Mouse (Mus musculus): ENCODE measurements around the gene Arfgap3. TPM values are rescaled to one million over a fixed set of nuclear protein-coding genes. Genes with fewer than 3 reads are reported as not detected.

Arfgap3 gene
- polyA plus RNA-seq (2012; rRNA removed): 19.9 and 21.5 TPM in 2 replicates

GRCm38 (mm10) chr15:83349954-83350711, at the start of gene Arfgap3:
TSS of gene Arfgap3 (minus strand) at chr15:83350247.
- peak within 1 kb of the TSS; percentile 51; the same call in 1 of the 2 replicates for H3K27ac ChIP-seq (ENCODE audit: insufficient read depth, low read length)
- H3K4me1 ChIP-seq (ENCODE audit: control insufficient read depth, insufficient read depth, low read length): peaks cover 10% of the 10 kb centered on the region
- TF ChIP-seq POLR2A (IDR thresholded peaks at IDR 0.05; ENCODE audit: borderline replicate concordance, insufficient read depth, low read length) (peak; percentile 34; the same call in 1 of the 2 replicates), CTCF (IDR thresholded peaks at IDR 0.05; ENCODE audit: borderline replicate concordance, insufficient read depth, low read depth, low read length) (no peak)
- DNase-seq: peak; percentile 91 to 93
- WGBS: under 1% methylated on average over 59 of the region's 60 CpGs
- H3K27me3 ChIP-seq (ENCODE audit: control insufficient read depth, insufficient read depth, low read length): no peaks in the 10 kb centered on the region
- H3K4me3 ChIP-seq (replicated peaks; ENCODE audit: insufficient read depth, low read depth, low read length): peak within 1 kb of the TSS; percentile 73

GRCm38 (mm10) chr15:83392722-83393121, 42.7 kb upstream of the Arfgap3 start:
- H3K4me3 ChIP-seq (replicated peaks; ENCODE audit: insufficient read depth, low read depth, low read length): no peak overlapping the region
- no peak for DNase-seq
- 82% methylated on average over 2 of the region's 2 CpGs for WGBS
- H3K4me1 ChIP-seq (ENCODE audit: control insufficient read depth, insufficient read depth, low read length): no peaks in the 10 kb centered on the region
- no peaks in the 10 kb centered on the region for H3K27me3 ChIP-seq (ENCODE audit: control insufficient read depth, insufficient read depth, low read length)
- no peak overlapping the region for H3K27ac ChIP-seq (ENCODE audit: insufficient read depth, low read length)
- TF ChIP-seq POLR2A (IDR thresholded peaks at IDR 0.05; ENCODE audit: borderline replicate concordance, insufficient read depth, low read length) (no peak), CTCF (IDR thresholded peaks at IDR 0.05; ENCODE audit: borderline replicate concordance, insufficient read depth, low read depth, low read length) (no peak)

- no peaks in the 10 kb centered on the region for H3K4me1 ChIP-seq (ENCODE audit: control insufficient read depth, insufficient read depth, low read length)
- no peak for DNase-seq
- H3K27me3 ChIP-seq (ENCODE audit: control insufficient read depth, insufficient read depth, low read length): no peaks in the 10 kb centered on the region
- 62% methylated on average over 2 of the region's 2 CpGs for WGBS
- TF ChIP-seq POLR2A (IDR thresholded peaks at IDR 0.05; ENCODE audit: borderline replicate concordance, insufficient read depth, low read length) (no peak), CTCF (IDR thresholded peaks at IDR 0.05; ENCODE audit: borderline replicate concordance, insufficient read depth, low read depth, low read length) (no peak)
- no peak overlapping the region for H3K4me3 ChIP-seq (replicated peaks; ENCODE audit: insufficient read depth, low read depth, low read length)
- H3K27ac ChIP-seq (ENCODE audit: insufficient read depth, low read length): no peak overlapping the region
Measured at GRCm38 (mm10) chr15:83387911-83388310, 37.9 kb upstream of the Arfgap3 start.

GRCm38 (mm10) chr15:83383633-83384032, 33.6 kb upstream of the Arfgap3 start:
- Histone ChIP-seq H3K27me3 (ENCODE audit: control insufficient read depth, insufficient read depth, low read length) (no peaks in the 10 kb centered on the region), H3K4me1 (ENCODE audit: control insufficient read depth, insufficient read depth, low read length) (no peaks in the 10 kb centered on the region), H3K4me3 (replicated peaks; ENCODE audit: insufficient read depth, low read depth, low read length) (no peak overlapping the region), H3K27ac (ENCODE audit: insufficient read depth, low read length) (no peak overlapping the region)
- no peak for DNase-seq
- no peak for TF ChIP-seq POLR2A (IDR thresholded peaks at IDR 0.05; ENCODE audit: borderline replicate concordance, insufficient read depth, low read length)
- TF ChIP-seq CTCF (IDR thresholded peaks at IDR 0.05; ENCODE audit: borderline replicate concordance, insufficient read depth, low read depth, low read length): no peak
- 85% methylated on average over 2 of the region's 2 CpGs for WGBS

GRCm38 (mm10) chr15:83383136-83383535, 33.1 kb upstream of the Arfgap3 start:
- Histone ChIP-seq H3K4me1 (ENCODE audit: control insufficient read depth, insufficient read depth, low read length) (no peaks in the 10 kb centered on the region), H3K27ac (ENCODE audit: insufficient read depth, low read length) (no peak overlapping the region), H3K4me3 (replicated peaks; ENCODE audit: insufficient read depth, low read depth, low read length) (no peak overlapping the region), H3K27me3 (ENCODE audit: control insufficient read depth, insufficient read depth, low read length) (no peaks in the 10 kb centered on the region)
- TF ChIP-seq POLR2A (IDR thresholded peaks at IDR 0.05; ENCODE audit: borderline replicate concordance, insufficient read depth, low read length) (no peak), CTCF (IDR thresholded peaks at IDR 0.05; ENCODE audit: borderline replicate concordance, insufficient read depth, low read depth, low read length) (no peak)
- no peak for DNase-seq
- WGBS: 79% methylated on average over 5 of the region's 5 CpGs

GRCm38 (mm10) chr15:83382467-83382866, 32.4 kb upstream of the Arfgap3 start:
- Histone ChIP-seq H3K4me3 (replicated peaks; ENCODE audit: insufficient read depth, low read depth, low read length) (no peak overlapping the region), H3K27me3 (ENCODE audit: control insufficient read depth, insufficient read depth, low read length) (no peaks in the 10 kb centered on the region), H3K4me1 (ENCODE audit: control insufficient read depth, insufficient read depth, low read length) (no peaks in the 10 kb centered on the region), H3K27ac (ENCODE audit: insufficient read depth, low read length) (no peak overlapping the region)
- WGBS: 94% methylated on average over 4 of the region's 4 CpGs
- no peak for DNase-seq
- TF ChIP-seq CTCF (IDR thresholded peaks at IDR 0.05; ENCODE audit: borderline replicate concordance, insufficient read depth, low read depth, low read length): no peak
- no peak for TF ChIP-seq POLR2A (IDR thresholded peaks at IDR 0.05; ENCODE audit: borderline replicate concordance, insufficient read depth, low read length)

GRCm38 (mm10) chr15:83377153-83377552, 27.1 kb upstream of the Arfgap3 start:
- no peaks in the 10 kb centered on the region for H3K4me1 ChIP-seq (ENCODE audit: control insufficient read depth, insufficient read depth, low read length)
- TF ChIP-seq POLR2A (IDR thresholded peaks at IDR 0.05; ENCODE audit: borderline replicate concordance, insufficient read depth, low read length): no peak
- no peak for TF ChIP-seq CTCF (IDR thresholded peaks at IDR 0.05; ENCODE audit: borderline replicate concordance, insufficient read depth, low read depth, low read length)
- WGBS: 86% methylated on average over 4 of the region's 4 CpGs
- no peak for DNase-seq
- no peaks in the 10 kb centered on the region for H3K27me3 ChIP-seq (ENCODE audit: control insufficient read depth, insufficient read depth, low read length)
- H3K4me3 ChIP-seq (replicated peaks; ENCODE audit: insufficient read depth, low read depth, low read length): no peak overlapping the region
- no peak overlapping the region for H3K27ac ChIP-seq (ENCODE audit: insufficient read depth, low read length)

GRCm38 (mm10) chr15:83375136-83375535, 25.1 kb upstream of the Arfgap3 start:
- H3K27ac ChIP-seq (ENCODE audit: insufficient read depth, low read length): no peak overlapping the region
- no peaks in the 10 kb centered on the region for H3K27me3 ChIP-seq (ENCODE audit: control insufficient read depth, insufficient read depth, low read length)
- H3K4me3 ChIP-seq (replicated peaks; ENCODE audit: insufficient read depth, low read depth, low read length): no peak overlapping the region
- 65% methylated on average over 4 of the region's 4 CpGs for WGBS
- TF ChIP-seq POLR2A (IDR thresholded peaks at IDR 0.05; ENCODE audit: borderline replicate concordance, insufficient read depth, low read length) (no peak), CTCF (IDR thresholded peaks at IDR 0.05; ENCODE audit: borderline replicate concordance, insufficient read depth, low read depth, low read length) (peak; percentile 48; the same call in 1 of the 2 replicates)
- DNase-seq: peak; percentile 29 to 48
- no peaks in the 10 kb centered on the region for H3K4me1 ChIP-seq (ENCODE audit: control insufficient read depth, insufficient read depth, low read length)

Measured in cerebellum, adult 2 months (tissue).